Mouse (Mus musculus): ENCODE data around the gene Atp5g1.

Gene Atp5g1

DNA sequence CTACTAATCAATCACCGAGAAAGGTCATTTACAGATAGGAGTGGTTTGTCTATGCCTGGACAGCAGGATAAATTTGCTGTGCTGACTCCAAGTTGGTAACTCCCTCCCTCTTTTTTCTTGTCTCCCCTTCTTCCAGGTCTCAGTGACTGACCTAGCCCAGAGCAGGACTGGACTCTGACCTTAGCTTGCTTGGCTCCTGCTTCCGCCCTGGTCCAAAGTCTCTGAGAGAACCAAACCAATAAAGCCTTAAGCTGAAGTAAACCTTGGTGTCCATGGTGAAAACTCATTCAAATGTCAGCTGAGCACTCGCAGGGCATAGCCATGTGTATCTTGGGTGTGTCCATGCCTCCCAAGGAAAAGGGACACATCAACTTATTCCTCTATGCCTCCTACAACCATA is 44.9 kb downstream of the Atp5g1 start:
- DNase-seq (ENCODE audit: extremely low spot score, low spot score), result no peak

DNA sequence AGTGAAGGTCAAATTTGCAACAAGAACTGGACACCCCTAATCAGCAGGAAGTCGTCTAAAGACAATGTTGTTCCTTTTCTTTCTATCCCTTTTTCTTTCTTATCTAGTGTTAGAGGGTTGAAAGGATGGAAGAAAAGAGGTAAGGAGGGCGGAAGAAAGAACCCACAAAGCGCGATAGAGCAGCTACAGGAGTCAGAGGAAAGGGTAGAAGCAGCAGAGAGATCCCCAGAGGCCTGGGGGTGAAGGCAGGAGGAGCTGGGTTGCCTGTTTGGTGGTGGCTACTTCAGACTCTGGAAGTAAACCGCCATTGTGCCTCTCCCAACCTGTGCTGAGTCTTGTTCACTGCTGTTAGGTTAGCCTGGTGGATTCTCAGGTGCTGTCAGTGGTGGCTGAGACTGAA is 47.3 kb downstream of the Atp5g1 start:
- no peak for DNase-seq (ENCODE audit: extremely low spot score, low spot score)

DNA sequence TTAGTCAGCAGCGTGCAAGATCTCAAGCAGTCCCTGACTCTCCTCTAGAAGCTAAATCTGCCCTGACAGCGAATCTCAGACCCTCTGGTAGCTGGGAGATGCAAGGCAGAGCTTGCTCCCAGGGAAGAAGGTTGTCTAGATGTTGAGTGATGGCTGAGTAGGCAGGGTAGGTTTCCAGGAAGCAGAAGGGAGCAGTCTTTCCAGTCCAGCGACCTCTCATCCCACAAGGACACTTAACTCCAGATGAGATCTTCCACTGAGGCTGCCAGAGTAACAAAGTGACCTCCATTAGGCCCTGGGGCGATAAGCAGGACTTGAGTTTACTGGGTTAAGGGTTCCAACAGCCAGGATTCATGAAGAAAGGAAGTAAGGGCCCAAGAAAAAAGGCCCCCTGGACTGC is 54.8 kb downstream of the Atp5g1 start:
- no peak for DNase-seq (ENCODE audit: extremely low spot score, low spot score)

Data from neural tube, embryonic 10.5 days (tissue).